8 mouse cellular contexts compared by ENCODE assay signal in the genomic region with DNA sequence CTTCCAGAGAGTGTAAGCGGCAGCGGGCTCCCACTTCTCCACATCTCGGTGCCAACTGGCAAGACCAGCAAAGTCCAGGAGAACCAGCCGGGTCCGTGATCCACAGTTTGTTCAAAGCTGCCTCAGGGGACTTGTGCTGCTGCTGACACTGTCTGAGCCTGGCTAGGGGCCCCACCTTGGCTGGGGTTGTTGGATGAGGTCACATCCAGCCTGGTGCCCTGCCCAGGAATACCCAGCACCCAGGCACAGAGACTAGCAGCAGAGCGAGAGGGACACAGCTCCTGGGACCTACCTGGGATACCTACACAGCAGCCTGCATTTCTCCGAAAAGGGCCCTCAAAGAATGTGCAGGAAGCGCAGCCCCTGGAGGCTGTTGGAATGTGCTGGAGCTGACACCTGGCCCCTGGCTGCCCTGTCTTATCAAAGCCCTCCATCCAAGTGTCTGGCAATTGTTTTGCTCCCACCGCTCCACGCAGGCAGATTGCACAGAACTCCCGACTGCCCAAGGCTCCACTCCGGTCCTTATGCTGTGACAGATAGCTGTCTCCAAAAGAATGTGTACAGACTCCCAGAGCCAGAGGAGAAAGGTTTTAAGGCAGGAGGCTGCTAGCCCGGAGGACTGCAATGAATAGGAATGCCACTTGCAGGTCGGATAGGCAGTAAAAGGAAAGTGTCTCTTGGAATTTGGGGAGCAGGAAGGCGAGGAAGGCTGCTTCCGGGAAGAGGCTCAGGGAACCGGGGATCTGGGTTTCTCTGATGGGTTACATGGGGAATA. TPM values are rescaled to one million over a fixed set of nuclear protein-coding genes. Genes with fewer than 3 reads are reported as not detected.
DNase-seq lines count a peak whose midpoint lies in the region; ATAC-seq and TF ChIP-seq lines count a peak whose summit lies in the region.

No protein-coding gene starts in this region.

- H3K4me1 ChIP-seq in embryonic facial prominence, embryonic 15.5 days, result peaks cover 54% of the 10 kb centered on the region
- H3K4me1 ChIP-seq in hindbrain, embryonic 15.5 days (replicated peaks), result peaks cover 42% of the 10 kb centered on the region
- H3K4me1 ChIP-seq in lung, adult 2 months (ENCODE audit: control insufficient read depth, insufficient read depth, low read length), result peaks cover 23% of the 10 kb centered on the region

- no peaks in the 10 kb centered on the region for H3K36me3 ChIP-seq in embryonic facial prominence, embryonic 15.5 days
- no peaks in the 10 kb centered on the region for H3K36me3 ChIP-seq in hindbrain, embryonic 15.5 days

- peak overlapping the region; percentile 92 for H3K4me2 ChIP-seq in embryonic facial prominence, embryonic 15.5 days (replicated peaks)
- peak overlapping the region; percentile 99 for H3K4me2 ChIP-seq in hindbrain, embryonic 15.5 days

- no peak for ATAC-seq in embryonic facial prominence, embryonic 15.5 days (ENCODE audit: insufficient number of reproducible peaks, low FRiP score, low TSS enrichment, low read depth)
- no peak for ATAC-seq in hindbrain, embryonic 15.5 days (ENCODE audit: low FRiP score, low read depth)

- H3K9me3 ChIP-seq in embryonic facial prominence, embryonic 15.5 days (replicated peaks), result no peaks in the 10 kb centered on the region
- H3K9me3 ChIP-seq in hindbrain, embryonic 15.5 days, result no peaks in the 10 kb centered on the region

- H3K27ac ChIP-seq in left cerebral cortex, adult 2 months, result no peak overlapping the region
- H3K27ac ChIP-seq in embryonic facial prominence, embryonic 15.5 days (replicated peaks), result peak overlapping the region; percentile 71
- H3K27ac ChIP-seq in hindbrain, embryonic 15.5 days (replicated peaks), result no peak overlapping the region

- DNase-seq in left cerebral cortex, adult 2 months (ENCODE audit: extremely low spot score in 1 of 2, low spot score in 2 of 2), result no peak
- no peak for DNase-seq in left cerebral cortex, postnatal 14 days (ENCODE audit: low spot score in 2 of 2)
- peak; percentile 37 for DNase-seq in lung, adult 2 months
- DNase-seq in retina, postnatal 1 day, result peak; percentile 9
- DNase-seq in frontal cortex, postnatal 36 days (ENCODE audit: low spot score in 2 of 2), result no peak
- no peak for DNase-seq in frontal cortex, postnatal 14 days (ENCODE audit: low spot score in 2 of 2)

- H3K4me3 ChIP-seq in left cerebral cortex, adult 2 months, result peak overlapping the region; percentile 48
- H3K4me3 ChIP-seq in embryonic facial prominence, embryonic 15.5 days (replicated peaks), result peak overlapping the region; percentile 69
- peak overlapping the region; percentile 67 for H3K4me3 ChIP-seq in hindbrain, embryonic 15.5 days
- H3K4me3 ChIP-seq in lung, adult 2 months (replicated peaks; ENCODE audit: extremely low read depth, low read depth, low read length), result peak overlapping the region; percentile 71

- intact Hi-C loops in left cerebral cortex, adult 2 months (cut with DNase I), result loop anchor here (2.0 kb wide), 1 partner anchor 126 kb away; no protein-coding TSS in a partner anchor
- intact Hi-C loops in left cerebral cortex, postnatal 14 days (cut with DNase I), result no loop called here

- no peak for TF ChIP-seq CTCF in left cerebral cortex, adult 2 months (IDR thresholded peaks at IDR 0.05)
- TF ChIP-seq CTCF in lung, adult 2 months (IDR thresholded peaks at IDR 0.05; ENCODE audit: insufficient read depth, low read length), result no peak

- H3K9ac ChIP-seq in embryonic facial prominence, embryonic 15.5 days, result peak overlapping the region; percentile 46
- H3K9ac ChIP-seq in hindbrain, embryonic 15.5 days, result peak overlapping the region; percentile 59

- no peaks in the 10 kb centered on the region for H3K27me3 ChIP-seq in embryonic facial prominence, embryonic 15.5 days
- peaks cover 22% of the 10 kb centered on the region; the same call in 1 of the 2 replicates for H3K27me3 ChIP-seq in hindbrain, embryonic 15.5 days

- no peak for TF ChIP-seq POLR2A in lung, adult 2 months (IDR thresholded peaks at IDR 0.05; ENCODE audit: borderline replicate concordance, extremely low read depth, low read depth, low read length)

- 14% methylated on average over 17 of the region's 17 CpGs for WGBS in embryonic facial prominence, embryonic 15.5 days
- WGBS in hindbrain, embryonic 15.5 days, result 16% methylated on average over 17 of the region's 17 CpGs
- WGBS in lung, adult 2 months, result 8% methylated on average over 17 of the region's 17 CpGs

RNA-seq across cellular contexts. Expression of a gene that starts 0.8 kb away (rescaled TPM):
- total RNA-seq in left cerebral cortex, adult 2 months (2021), result 10 to 100 TPM; 17.6 to 19.2 TPM
- 10 to 100 TPM; 42.3 to 44.1 TPM for total RNA-seq in left cerebral cortex, postnatal 14 days (2021)
- 31.0 and 31.1 TPM in 2 replicates for polyA plus RNA-seq in embryonic facial prominence, embryonic 15.5 days (2015; fragmentation: Nextera tagmentation; extraction: Ambion mirVana)
- polyA plus RNA-seq in hindbrain, embryonic 15.5 days (2015; fragmentation: Nextera tagmentation; extraction: Ambion mirVana), result 84.1 and 88.9 TPM in 2 replicates
- polyA plus RNA-seq in lung, adult 2 months (2012; rRNA removed), result 39.6 and 46.4 TPM in 2 replicates

RNA-seq across cellular contexts. Expression of a gene that starts 18.0 kb away (rescaled TPM):
- total RNA-seq in left cerebral cortex, adult 2 months (2021), result 10 to 100 TPM; 72.1 to 79.8 TPM
- total RNA-seq in left cerebral cortex, postnatal 14 days (2021), result 10 to 100 TPM; 52.0 to 60.5 TPM
- polyA plus RNA-seq in embryonic facial prominence, embryonic 15.5 days (2015; fragmentation: Nextera tagmentation; extraction: Ambion mirVana), result 132 and 135 TPM in 2 replicates
- 111 TPM in 2 replicates for polyA plus RNA-seq in hindbrain, embryonic 15.5 days (2015; fragmentation: Nextera tagmentation; extraction: Ambion mirVana)
- 81.9 and 105 TPM in 2 replicates for polyA plus RNA-seq in lung, adult 2 months (2012; rRNA removed)

RNA-seq across cellular contexts. Expression of a gene that starts 37.1 kb away (rescaled TPM):
- total RNA-seq in left cerebral cortex, adult 2 months (2021), result 10 to 100 TPM; 71.4 to 76.8 TPM
- total RNA-seq in left cerebral cortex, postnatal 14 days (2021), result 10 to 100 TPM; 73.9 to 76.7 TPM
- 81.7 and 92.5 TPM in 2 replicates for polyA plus RNA-seq in embryonic facial prominence, embryonic 15.5 days (2015; fragmentation: Nextera tagmentation; extraction: Ambion mirVana)
- polyA plus RNA-seq in hindbrain, embryonic 15.5 days (2015; fragmentation: Nextera tagmentation; extraction: Ambion mirVana), result 194 and 197 TPM in 2 replicates
- polyA plus RNA-seq in lung, adult 2 months (2012; rRNA removed), result 22.9 and 27.8 TPM in 2 replicates

RNA-seq across cellular contexts. Expression of a gene that starts 37.2 kb away (rescaled TPM):
- total RNA-seq in left cerebral cortex, adult 2 months (2021), result 10 to 100 TPM; 84.5 to 89.1 TPM
- 10 to 100 TPM; 77.1 to 81.3 TPM for total RNA-seq in left cerebral cortex, postnatal 14 days (2021)
- polyA plus RNA-seq in embryonic facial prominence, embryonic 15.5 days (2015; fragmentation: Nextera tagmentation; extraction: Ambion mirVana), result 78.0 and 80.7 TPM in 2 replicates
- 57.6 and 59.6 TPM in 2 replicates for polyA plus RNA-seq in hindbrain, embryonic 15.5 days (2015; fragmentation: Nextera tagmentation; extraction: Ambion mirVana)
- 123 and 158 TPM in 2 replicates for polyA plus RNA-seq in lung, adult 2 months (2012; rRNA removed)

RNA-seq across cellular contexts. Expression of a gene that starts 42.6 kb away (rescaled TPM):
- total RNA-seq in left cerebral cortex, adult 2 months (2021), result 1 to 10 TPM; 1.6 to 2.0 TPM
- total RNA-seq in left cerebral cortex, postnatal 14 days (2021), result 1 to 10 TPM; 2.0 to 2.4 TPM
- 42.3 and 44.6 TPM in 2 replicates for polyA plus RNA-seq in embryonic facial prominence, embryonic 15.5 days (2015; fragmentation: Nextera tagmentation; extraction: Ambion mirVana)
- polyA plus RNA-seq in hindbrain, embryonic 15.5 days (2015; fragmentation: Nextera tagmentation; extraction: Ambion mirVana), result 6.6 and 7.6 TPM in 2 replicates
- polyA plus RNA-seq in lung, adult 2 months (2012; rRNA removed), result 19.0 and 21.2 TPM in 2 replicates

Comparison
In these comparisons a context has a peak if more than half of its experiments do, and no peak if none do; other contexts are left out.
1. DNase-seq: peak in lung, adult 2 months (single experiment) and retina, postnatal 1 day (single experiment); none in left cerebral cortex, adult 2 months (0 of 2), left cerebral cortex, postnatal 14 days (0 of 2), frontal cortex, postnatal 36 days (0 of 2) and frontal cortex, postnatal 14 days (0 of 2).
2. Peak in every context shown above with its lines, with median percentiles within 50 percentile points of each other: H3K4me3 ChIP-seq.